Mouse (Mus musculus) testis, adult 2 months (tissue): ENCODE data around the gene Slc6a3.

ENCODE experiments used
- CTCF ChIP-seq: fragments of 200-500 bp; IDR thresholded peaks from 2 replicates; pipeline ENCODE4 v1.5.1; 2012; ENCODE audit warnings: low read depth, mild to moderate bottlenecking, inconsistent platforms, low read length, moderate library complexity; ENCODE audit not compliant: control insufficient read depth, insufficient read depth, insufficient replicate concordance
- POLR2A ChIP-seq: fragments of 200-500 bp; IDR thresholded peaks from 2 replicates; pipeline ENCODE4 v1.6.1; 2012; ENCODE audit warnings: low read depth, mild to moderate bottlenecking, inconsistent platforms, low read length, moderate library complexity; ENCODE audit not compliant: control insufficient read depth

DNA sequence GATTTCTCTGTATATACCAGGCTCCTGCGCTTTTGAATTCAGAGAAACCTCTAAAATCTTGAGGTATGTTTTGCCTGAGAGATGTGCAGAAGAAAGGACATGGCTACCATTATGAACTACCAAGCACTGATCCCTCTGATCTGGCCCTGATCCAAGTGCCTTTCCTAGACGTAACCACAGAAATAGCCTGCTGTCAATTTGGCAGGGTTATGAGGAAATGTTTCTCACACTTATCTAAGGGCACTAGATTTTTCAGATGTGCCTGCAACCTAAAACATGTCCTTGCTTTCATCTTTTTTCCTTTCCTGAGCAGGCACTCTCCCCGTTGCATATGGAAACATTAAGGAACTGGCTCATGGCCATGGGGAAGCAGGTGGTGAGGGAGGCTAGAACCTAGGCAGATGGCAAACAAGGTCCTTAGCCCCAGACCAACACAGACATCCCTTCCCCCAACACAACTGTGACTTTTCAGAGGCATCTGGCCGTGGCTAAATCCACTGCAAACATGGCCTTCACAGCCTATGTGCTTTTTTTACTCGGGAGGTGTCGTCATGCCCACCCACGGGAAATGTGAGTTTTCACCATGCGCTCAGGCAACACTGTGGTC lies 45.9 kb upstream of the Slc6a3 start:
- TF ChIP-seq CTCF = no peak
- no peak for TF ChIP-seq POLR2A
